Mouse (Mus musculus) regulatory T cell (primary cell): ENCODE data around the gene Ptprn2.

Experiments used
- in situ Hi-C: fragments of 300-600 bp; cut with MboI, MseI; formaldehyde crosslinking; loops from one replicate; pipeline ENCODE4 v1.15.1; 2025; ENCODE audit warnings: high pct_unique_total_duplicates

Gene Ptprn2

DNA sequence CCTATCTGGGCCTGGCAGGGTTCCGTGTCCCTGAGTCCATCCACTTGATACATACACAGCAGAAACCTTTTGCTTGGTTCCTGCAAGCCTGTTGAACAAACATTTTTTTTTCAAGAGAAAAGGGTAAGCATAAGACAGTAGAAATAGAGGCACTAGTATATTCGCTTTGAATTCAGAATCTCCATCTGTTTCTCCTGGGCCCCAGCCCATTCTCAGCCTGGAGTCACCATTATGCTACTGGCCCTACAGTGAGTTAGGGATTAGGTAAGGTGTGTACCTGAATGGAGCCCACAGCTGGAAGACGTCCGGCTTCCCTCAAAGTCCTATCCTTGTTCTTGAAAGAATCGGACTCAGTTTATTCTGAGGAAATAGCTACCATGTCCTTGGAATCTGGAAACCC is 104.6 kb downstream of the Ptprn2 start:
- in situ Hi-C loops = no loop called here

DNA sequence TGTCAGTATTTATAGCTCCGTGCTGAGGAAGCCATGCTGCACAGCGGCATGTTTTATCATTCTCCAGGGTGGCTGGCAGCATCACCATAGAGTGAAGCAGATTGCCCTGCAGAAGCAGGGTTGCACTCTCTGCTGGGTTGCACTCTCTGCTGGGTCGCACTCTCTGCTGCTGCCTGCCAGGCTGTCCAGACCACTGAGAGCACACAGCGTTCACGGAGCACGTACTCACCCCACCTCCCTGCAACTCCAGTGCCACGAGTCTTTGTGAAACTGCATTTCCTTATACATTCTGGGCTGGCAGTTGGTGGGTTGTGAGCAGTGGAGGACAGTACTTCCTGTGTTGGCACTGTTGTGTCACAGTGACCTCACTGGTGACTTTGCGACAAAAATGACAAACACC is 108.9 kb downstream of the Ptprn2 start:
- in situ Hi-C loops = no loop called here

DNA sequence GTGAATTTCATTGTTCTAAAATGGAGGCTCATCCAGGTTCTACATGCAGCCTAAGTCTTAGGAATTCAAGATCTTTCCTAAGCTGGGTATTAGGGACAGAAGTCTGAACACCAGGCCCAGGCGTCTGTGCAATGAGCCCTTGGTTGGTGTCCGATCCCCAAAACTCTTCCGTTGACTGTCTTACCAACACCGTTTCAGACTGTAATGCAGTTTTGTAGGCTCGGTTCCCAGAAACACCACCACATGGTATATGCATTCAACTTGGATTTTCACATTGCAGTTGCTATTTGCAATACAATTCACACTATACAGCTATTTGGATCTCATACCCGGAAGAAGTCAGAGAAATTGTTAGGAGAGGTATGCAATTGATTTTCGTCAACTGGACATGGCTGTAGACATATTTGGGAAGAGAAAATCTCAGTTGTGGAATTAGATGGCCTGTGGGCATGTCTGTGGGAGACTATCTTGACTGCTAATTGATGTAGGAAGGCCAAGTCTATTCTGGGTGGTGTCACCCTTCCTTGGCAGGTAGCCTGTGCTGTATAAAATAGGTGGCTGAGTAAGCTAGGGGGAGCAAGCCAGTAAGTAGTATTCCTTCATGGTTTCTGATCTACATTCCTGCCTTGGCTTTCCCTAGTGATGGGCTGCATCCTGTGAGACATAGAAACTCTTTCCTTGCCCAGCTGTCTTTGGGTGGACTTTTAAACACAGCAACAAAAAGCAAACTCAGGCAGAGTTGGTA is 109.5 kb downstream of the Ptprn2 start:
- in situ Hi-C loops = no loop called here

DNA sequence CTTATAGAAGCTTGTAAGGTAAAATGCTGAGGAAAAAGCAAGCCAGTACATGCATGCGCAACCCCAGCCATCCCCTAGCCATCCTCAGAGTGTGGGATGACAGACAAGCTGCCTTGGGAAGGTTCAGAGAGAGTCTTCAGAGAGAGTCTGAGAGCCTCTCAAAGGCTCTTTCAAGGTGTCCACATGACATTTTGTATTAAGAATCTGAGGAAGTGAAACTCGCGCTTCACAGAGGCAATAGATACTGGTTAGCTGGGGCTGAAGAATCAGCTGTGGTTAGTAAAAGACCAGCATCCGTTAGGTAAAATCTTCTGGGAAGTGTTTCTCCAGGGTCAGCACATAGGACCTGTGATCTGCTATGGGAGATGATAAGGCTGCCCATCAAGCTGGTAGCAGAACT is 110.2 kb downstream of the Ptprn2 start:
- in situ Hi-C loops = no loop called here

DNA sequence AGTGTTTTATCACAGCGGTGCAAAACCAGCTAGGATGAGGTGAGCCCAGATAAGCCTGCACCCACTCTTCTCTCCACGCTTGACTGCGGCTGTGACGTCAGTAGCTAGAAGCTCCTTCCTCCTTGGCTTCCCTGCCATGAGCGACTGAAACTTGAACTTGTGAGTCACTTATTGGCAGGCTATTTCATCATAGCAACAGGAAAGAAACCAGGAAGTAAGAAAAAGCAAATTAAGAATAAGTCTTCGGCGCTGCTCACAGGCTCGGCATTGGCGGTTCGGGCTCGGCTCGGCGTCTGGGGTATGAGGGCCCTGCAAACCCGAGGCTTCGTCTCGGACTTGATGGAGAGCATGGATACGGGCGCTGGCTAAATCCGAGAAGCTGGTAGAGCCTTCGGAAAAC is 111.5 kb downstream of the Ptprn2 start:
- in situ Hi-C loops = no loop called here

DNA sequence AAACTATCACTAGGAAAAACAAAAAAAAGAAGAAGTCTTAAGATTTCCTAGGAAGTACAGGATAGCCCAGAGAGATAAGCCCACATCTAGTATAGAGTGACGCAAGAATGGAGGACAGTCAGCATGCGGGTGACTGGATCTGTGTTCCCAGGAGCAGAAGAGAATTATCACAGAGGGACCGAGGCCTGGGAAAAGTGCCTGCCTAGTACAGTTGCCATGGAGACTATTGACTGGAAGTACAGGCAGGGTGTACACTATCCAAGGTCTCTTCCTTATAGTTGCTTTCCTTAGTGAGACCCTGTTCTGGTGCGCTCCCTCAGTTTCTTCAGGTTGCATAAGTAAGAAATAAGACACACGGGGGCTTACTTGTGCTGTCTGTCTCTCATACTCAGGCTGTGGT is 112.2 kb downstream of the Ptprn2 start:
- in situ Hi-C loops = no loop called here

DNA sequence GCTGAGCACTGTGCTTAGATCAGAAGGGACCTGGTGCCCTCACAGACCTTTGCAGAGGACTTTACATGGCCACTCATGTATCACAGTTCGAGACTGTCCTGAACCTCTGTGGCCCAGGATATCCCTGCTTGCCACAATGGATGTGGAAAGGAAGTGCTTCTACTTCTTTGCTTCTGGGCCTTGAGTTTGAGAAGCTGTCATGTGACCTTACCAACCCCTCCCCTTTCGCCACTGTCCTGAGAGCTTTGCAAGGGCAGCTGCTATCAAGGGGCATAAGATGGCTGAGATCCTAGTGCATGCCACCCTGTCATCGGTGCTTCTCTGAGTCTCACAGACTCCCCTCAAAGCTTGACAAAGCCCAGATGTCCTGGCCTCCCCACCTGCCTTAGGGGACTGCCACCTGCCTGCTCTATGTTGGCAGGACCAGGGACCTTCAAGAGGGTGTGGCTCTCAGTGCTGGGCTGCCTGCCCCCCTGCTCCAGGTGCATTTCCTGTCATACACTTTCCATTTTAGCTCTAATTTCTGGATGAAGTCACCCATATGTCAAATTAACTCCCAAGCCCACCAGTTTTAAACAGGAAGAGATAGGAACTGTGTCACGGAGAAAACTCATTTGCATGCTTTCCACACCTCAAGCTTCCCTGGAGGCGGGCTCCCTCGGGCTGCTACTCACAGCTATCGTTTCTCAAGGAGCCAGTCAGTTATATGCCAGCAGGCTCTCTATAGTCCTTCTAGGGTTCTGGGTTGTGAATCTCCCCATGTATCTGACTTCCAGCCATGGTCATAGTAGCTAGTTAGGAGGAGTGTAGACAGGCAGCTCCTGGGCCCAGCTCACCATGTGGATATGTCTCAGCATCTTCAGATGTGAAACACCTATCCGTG is 112.8 kb downstream of the Ptprn2 start:
- in situ Hi-C loops = no loop called here

DNA sequence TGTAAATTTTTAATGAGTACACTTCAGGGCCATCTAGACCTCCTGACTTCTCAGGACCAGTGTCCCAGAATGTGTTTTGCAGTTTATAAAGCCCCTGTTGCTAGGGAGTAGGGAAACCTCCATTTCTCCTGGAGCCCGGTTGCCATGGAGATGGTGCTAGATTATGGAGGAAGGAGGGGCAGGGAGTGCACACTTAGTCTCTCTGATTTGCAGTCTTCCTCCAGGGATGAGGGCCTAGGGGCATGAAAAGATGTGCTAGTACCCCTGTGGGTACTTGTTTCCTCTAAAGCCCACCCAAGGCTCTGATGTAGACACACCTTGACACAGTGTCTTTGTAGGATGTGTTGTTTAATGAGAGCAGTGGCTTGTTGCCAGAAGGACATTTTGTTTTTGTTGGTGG is 114.0 kb downstream of the Ptprn2 start:
- in situ Hi-C loops = no loop called here

DNA sequence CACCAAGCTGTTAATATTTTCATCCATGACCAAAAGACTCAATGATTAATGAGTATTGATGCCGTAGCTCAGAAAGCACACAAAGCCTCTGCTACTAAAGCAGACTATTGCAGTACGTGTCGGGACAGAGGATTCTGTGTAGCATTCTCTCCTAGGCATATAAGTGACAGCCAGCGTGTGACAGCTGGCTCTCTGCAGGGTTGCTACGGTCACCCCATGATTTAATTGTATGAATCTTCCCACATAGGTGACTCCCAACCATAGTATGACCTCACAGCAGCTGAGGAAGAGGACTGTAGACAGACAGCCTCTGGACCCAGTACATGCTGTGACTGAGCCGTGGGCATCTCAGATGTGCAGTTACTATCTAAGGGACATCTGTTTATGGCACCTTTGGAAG is 114.5 kb downstream of the Ptprn2 start:
- in situ Hi-C loops = no loop called here

DNA sequence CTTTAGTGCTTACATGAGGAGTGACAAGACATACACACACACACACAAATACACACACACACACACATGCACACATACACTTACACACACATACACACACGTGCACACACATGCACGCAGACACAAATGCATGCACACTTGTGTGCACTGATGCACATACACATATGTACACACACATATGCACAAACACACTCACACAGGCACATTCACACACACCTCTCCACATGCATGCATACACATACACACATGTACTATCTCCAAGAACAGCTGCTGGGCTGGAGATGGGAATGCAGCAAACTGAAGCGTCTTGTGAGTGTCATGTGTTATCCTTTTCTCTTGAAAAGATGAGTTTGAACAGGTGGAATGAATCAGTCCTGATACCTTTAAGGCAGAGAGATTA is 115.9 kb downstream of the Ptprn2 start:
- in situ Hi-C loops = no loop called here

DNA sequence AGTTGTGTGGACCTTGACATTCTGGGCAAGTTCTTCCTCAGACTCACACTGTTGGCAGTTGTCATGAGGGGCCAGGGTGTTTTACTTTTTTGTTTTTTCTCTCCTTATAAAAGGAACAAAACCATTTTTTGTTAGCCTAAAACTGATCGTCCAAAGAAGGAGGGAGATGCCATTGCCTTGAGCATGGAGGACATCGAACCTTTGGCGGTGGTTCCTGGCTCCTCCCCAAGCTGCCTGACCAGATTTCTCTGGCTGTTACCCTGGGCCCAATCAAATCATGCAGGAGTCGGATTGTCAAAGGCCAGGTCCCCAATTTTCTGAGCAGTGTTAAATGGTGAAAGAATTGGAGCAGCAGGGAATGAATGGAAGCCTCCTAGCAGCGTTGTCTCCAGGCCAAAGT is 116.4 kb downstream of the Ptprn2 start:
- in situ Hi-C loops = no loop called here

DNA sequence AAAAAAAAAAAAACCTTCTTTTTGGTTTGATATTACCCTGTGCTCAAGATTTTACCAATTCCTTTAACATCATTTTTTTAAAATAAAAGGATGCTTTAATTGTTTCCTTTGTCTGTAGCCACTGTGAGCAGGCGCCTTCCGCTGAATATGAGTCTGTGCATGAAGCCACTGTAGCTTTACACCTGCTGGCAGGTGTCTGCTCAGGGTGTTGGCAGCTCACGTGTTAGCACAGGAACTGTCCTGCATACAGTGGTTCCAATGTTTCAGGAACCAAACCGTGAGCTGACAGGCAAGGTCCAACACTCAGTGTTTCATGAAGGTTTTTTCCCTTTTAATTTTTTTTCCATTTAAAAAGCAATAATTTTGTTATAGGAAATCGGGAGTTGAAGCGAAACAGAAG is 123.1 kb downstream of the Ptprn2 start:
- in situ Hi-C loops = no loop called here

DNA sequence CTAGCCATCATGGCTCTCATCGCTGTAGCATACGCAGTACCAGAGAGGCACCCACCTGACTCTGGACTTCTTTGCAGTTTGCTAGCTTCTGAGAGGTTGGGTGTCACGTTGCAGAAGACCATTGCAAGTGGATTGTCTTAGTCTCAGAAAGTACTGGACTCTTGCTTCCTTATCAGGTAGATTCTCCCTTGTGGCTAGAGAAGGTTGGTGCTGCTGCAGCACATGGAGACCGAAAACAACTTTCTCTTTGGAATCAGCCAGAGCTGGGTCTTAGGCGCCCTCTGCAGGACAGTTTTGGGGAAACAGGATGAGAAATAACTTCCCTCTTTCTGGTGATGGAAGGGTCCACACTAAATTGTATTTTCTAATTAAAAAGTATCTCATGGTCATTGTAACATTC is 134.3 kb downstream of the Ptprn2 start:
- in situ Hi-C loops = no loop called here

DNA sequence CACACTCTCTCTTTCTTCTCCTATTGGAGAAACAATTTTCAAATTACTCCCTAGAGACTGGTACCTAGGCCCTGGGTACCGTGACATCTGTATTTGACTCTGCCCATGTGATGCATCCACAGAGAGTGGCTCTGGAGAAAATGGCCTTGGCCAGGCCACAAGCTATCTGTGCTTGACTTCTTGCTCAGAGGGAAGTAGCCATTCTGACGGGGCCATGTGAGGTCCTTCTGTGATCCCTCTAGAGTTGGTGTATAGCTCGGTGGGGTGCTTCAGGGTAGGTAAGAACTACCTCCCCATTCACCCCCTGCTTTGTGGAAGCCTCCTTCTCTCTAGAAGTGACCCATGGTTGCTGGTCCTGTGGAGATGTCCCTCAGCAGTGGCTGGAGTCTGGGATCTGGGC is 134.8 kb downstream of the Ptprn2 start:
- in situ Hi-C loops = no loop called here

DNA sequence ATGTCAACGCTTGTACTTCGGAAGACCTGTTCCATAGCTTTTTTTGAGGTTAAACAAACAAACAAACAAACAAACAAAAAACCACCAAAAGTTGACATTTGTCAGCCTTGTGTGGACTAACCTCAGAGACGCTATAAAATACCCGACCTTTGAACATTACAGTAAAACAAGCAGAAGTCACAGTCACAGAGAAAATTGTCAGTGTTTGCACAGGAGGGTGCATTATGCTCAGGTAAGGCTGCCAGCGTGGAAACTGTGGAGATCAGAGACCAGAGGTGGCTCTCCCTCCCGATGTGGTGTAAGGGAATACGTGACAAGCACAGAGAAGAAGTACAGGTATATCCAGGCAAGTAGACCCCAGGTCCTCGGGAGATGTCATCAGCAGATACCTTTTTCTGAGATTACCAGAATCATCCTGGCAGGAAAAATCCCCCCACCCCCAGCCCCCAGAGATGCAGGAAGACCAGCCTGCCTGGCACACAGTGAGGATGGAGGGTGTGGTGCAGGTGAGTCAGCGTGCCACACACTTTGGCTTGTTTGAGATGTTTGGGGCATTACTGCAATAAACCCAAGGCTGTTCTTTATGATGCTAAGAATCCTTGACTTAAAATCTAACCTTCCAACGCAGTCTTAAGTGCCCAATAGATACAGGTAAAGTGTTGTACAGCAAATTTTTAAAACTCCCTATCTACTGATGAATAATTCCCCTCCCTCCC is 136.0 kb downstream of the Ptprn2 start:
- in situ Hi-C loops = no loop called here

DNA sequence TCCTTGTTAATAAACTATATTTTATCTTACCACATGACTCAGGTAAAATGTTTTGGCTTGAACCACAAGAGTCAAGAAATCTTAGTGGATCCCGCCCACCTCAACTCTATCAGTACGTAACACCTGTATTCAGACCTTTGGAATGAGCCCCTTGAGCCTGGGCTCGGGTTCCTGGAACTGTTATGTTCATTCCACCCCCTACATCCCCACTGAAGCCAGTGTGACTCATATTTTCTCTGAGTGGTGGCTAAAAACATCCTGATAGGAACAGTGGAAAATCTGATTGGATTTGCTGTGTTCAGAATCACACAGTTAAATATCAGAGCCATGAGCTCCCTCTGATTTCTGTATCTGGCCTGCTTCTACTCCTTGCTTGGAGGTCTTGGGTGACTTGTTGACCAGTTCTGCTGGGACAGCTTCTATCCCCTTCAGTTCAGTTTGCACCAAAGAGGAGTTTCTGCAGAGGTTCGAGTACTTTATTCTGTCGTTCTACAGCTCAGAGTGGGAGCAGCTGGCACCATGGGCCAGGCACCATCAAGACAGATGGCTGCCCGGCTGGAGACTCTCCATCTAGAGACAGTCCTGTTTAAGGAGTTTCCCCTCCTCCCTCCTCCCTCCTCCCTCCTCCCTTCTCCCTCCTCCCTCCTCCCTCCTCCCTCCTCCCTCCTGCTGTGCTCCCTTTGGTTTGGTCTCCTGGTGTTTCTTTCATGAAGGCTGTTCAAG is 137.3 kb downstream of the Ptprn2 start:
- in situ Hi-C loops = no loop called here

DNA sequence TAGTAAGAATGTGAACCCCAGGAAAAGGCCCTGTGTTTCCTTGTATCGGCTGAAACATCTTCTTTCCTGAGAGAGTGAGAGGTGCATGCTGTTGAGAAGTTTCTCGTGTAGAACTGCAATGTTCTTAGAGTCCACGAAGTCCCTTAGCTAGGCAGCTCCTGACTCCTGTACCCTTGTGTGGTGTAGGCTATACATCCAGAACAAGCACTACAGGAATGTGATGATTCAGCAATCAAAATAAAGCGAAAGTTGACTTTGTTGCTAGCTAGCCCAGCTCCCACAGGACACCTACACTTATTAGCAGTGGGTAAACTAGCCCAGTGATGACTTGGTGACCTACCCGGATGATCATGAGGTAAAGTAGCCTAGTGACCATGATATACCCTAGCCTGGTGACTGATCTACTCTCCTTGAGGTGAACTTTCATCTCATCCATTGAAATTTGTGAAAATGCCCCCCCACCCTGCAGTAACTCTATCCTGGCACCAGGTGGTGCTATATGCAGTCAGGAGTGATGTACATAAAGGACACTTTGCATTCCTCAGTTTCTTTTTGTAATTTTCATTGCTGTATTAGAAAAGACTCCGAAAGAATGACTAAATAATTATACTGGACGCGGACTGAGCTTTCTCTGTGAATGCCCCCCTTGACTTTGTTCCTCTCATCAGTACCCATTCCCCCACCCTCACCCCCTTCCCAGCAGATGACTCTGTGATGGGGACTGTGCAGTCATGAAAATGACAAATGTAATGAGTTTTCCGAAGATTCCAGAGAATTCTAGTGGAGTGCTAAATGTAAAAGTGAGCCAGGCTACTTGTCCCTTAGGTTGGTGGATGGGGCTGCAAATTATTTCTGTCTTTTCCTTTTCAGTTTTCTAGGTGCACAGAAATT is 140.1 kb downstream of the Ptprn2 start:
- in situ Hi-C loops = no loop called here

DNA sequence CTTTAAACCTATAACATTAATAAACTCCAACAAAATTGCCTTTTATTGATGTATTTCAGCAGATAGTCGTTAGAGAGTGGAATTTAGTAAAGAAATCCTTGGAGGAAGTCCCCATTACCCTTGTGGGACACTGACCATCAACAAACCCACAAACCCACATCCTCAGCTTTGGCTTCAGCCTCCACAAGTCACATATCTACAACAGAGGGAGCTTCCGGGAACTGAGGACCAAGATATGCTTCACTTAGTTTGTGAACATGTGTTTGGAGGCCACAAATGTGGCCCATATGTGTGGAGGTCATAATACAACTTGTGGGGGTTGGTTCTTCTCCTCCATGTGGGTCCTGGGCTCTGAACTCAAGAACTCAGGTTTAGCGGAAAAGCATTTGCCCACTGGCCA is 143.5 kb downstream of the Ptprn2 start:
- in situ Hi-C loops = no loop called here

DNA sequence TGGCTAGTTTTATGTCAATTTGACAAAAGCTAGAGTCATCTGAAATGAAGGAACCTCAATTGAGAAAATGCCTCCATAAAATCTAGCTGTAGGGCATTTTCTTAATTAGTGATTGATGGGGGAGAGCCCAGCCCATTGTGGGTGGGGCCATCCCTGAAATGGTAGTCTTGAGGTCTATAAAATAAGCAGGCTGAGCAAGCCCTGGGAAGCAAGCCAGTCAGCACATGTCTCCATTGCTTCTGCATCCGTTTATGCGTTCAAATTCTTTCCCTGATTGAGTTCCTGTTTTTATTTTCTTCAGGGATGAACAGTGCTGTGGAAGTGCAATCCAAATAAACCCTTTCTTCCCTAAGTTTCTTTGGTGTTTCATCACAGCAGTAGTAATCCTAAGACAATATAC is 152.0 kb downstream of the Ptprn2 start:
- in situ Hi-C loops = no loop called here

DNA sequence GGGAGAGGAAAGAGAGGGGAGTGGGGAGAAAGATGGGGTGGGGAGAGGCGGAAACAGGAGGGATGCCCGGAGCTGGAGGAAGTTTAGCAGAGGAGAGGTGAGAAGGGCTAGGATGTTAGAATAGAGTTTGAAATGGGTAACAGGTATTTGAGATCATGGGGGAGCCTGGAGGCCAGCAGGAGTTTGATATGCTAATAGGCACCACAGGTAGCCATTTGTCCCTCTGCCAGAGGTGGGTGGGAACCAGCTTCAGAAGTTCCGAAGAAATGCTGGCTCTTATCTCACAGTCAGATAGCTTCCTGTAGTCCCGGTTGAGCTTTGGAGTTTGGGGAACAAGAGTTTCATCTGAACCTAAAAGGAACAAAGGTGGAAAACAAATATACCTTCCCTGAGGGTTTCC is 155.4 kb downstream of the Ptprn2 start:
- in situ Hi-C loops = no loop called here
